Mouse (Mus musculus) CH12.LX (cell line): ENCODE results near the gene Ildr1. TPM values are rescaled to one million over a fixed set of nuclear protein-coding genes. Genes with fewer than 3 reads are reported as not detected.

ENCODE experiments used
- DNase-seq: peaks from one replicate; pipeline ENCODE4 v3.0.0-alpha.2; 2013; ENCODE audit errors: extremely low read depth
- H3K27ac ChIP-seq: 2 replicates; pipeline ENCODE4 v1.5.1; 2012; ENCODE audit warnings: low read depth, mild to moderate bottlenecking, control low read depth, moderate library complexity; ENCODE audit not compliant: insufficient read depth
- H3K27me3 ChIP-seq: replicated peaks from 2 replicates; pipeline ENCODE3; 2012; ENCODE audit warnings: inconsistent platforms
- H3K36me3 ChIP-seq, 2 experiments: replicated peaks in 1 of 2; 2 replicates each; pipeline versions ENCODE3 to v1.6.1; 2012; ENCODE audit warnings: inconsistent platforms in 1 of 2, low read length in 1 of 2, mild to moderate bottlenecking in 1 of 2, mixed read lengths in 1 of 2, moderate library complexity in 1 of 2; ENCODE audit not compliant: control insufficient read depth in 1 of 2, insufficient read depth in 1 of 2
- H3K4me1 ChIP-seq, 2 experiments: 2 replicates each; pipeline ENCODE4 v1.6.1; 2012; ENCODE audit warnings: inconsistent platforms in 1 of 2, moderate library complexity in 1 of 2; ENCODE audit not compliant: insufficient read depth in 2 of 2, control insufficient read depth in 1 of 2
- H3K4me2 ChIP-seq: 2 replicates; pipeline ENCODE4 v1.6.1; 2012; ENCODE audit warnings: low read depth, mild to moderate bottlenecking, control low read depth; ENCODE audit not compliant: poor library complexity, insufficient read depth, severe bottlenecking
- H3K4me3 ChIP-seq, 3 experiments: fragments of 150-350 bp in 1 of 3; sonication (generic) in 1 of 3; replicated peaks in 1 of 3; 2 replicates each; pipeline versions ENCODE3 to v1.5.1; 2011 to 2012; ENCODE audit warnings: low read depth in 2 of 3, low read length in 2 of 3, mild to moderate bottlenecking in 2 of 3, moderate library complexity in 2 of 3, control low read depth in 1 of 3, improper control_type of control experiment in 1 of 3, inconsistent platforms in 1 of 3, mixed read lengths in 1 of 3; ENCODE audit not compliant: poor library complexity in 1 of 3
- H3K79me2 ChIP-seq: replicated peaks from 2 replicates; pipeline ENCODE4 v1.6.1; 2012; ENCODE audit warnings: mild to moderate bottlenecking, moderate library complexity; ENCODE audit not compliant: control insufficient read depth, poor library complexity, insufficient read depth, severe bottlenecking; ENCODE audit errors: extremely low read depth
- H3K9ac ChIP-seq: 2 replicates; pipeline ENCODE4 v1.6.1; 2012; ENCODE audit warnings: low read depth, mild to moderate bottlenecking, control low read depth, moderate library complexity; ENCODE audit not compliant: insufficient read depth
- H3K9me3 ChIP-seq: replicated peaks from 2 replicates; pipeline ENCODE3; 2012; ENCODE audit warnings: low read length, inconsistent platforms, mixed read lengths
- BHLHE40 ChIP-seq: IDR thresholded peaks from 2 replicates; pipeline ENCODE4 v1.6.1; 2011; ENCODE audit warnings: mild to moderate bottlenecking, low read depth, low read length, improper control_type of control experiment
- CHD1 ChIP-seq: IDR thresholded peaks from 2 replicates; pipeline ENCODE4 v1.6.1; 2012; ENCODE audit warnings: low read depth, low read length, improper control_type of control experiment, inconsistent platforms
- E2F4 ChIP-seq: IDR thresholded peaks from 2 replicates; pipeline ENCODE4 v1.6.1; 2011; ENCODE audit warnings: low read depth, low read length, improper control_type of control experiment; ENCODE audit not compliant: insufficient replicate concordance
- ELF1 ChIP-seq: IDR thresholded peaks from 2 replicates; pipeline ENCODE4 v1.6.1; 2014; ENCODE audit warnings: low read depth, mild to moderate bottlenecking, inconsistent platforms, low read length, improper control_type of control experiment
- EP300 ChIP-seq: IDR thresholded peaks from 2 replicates; pipeline ENCODE4 v1.6.1; 2011; ENCODE audit warnings: low read length, improper control_type of control experiment
- ETS1 ChIP-seq: conservative IDR thresholded peaks from 2 replicates; pipeline ENCODE4 v1.6.1; 2012; ENCODE audit warnings: low read depth, mild to moderate bottlenecking, inconsistent platforms, low read length, improper control_type of control experiment, moderate library complexity
- HCFC1 ChIP-seq: IDR thresholded peaks from 2 replicates; pipeline ENCODE4 v1.6.1; 2012; ENCODE audit warnings: low read depth, mild to moderate bottlenecking, inconsistent platforms, low read length, improper control_type of control experiment
- IRF4 ChIP-seq: IDR thresholded peaks from 2 replicates; pipeline ENCODE4 v1.6.1; 2014; ENCODE audit warnings: low read depth, mild to moderate bottlenecking, inconsistent platforms, low read length, improper control_type of control experiment
- JUN ChIP-seq: IDR thresholded peaks from 2 replicates; pipeline ENCODE4 v1.6.1; 2011; ENCODE audit warnings: low read depth, mild to moderate bottlenecking, low read length, improper control_type of control experiment, moderate library complexity; ENCODE audit not compliant: insufficient read depth
- JUND ChIP-seq: conservative IDR thresholded peaks from 2 replicates; pipeline ENCODE4 v1.6.1; 2011; ENCODE audit warnings: low read depth, low read length, improper control_type of control experiment
- MAX ChIP-seq: IDR thresholded peaks from 2 replicates; pipeline ENCODE4 v1.6.1; 2011; ENCODE audit warnings: low read length, improper control_type of control experiment
- MEF2A ChIP-seq: IDR thresholded peaks from 2 replicates; pipeline ENCODE4 v1.6.1; 2014; ENCODE audit warnings: low read depth, mild to moderate bottlenecking, inconsistent platforms, low read length, improper control_type of control experiment, borderline replicate concordance
- MXI1 ChIP-seq: IDR thresholded peaks from 2 replicates; pipeline ENCODE4 v1.6.1; 2011; ENCODE audit warnings: mild to moderate bottlenecking, low read depth, low read length, improper control_type of control experiment
- NELFE ChIP-seq: IDR thresholded peaks from 2 replicates; pipeline ENCODE4 v1.6.1; 2011; ENCODE audit warnings: low read depth, low read length, improper control_type of control experiment
- POLR2A ChIP-seq: IDR thresholded peaks from 2 replicates; pipeline ENCODE4 v1.6.1; 2011; ENCODE audit warnings: low read depth, mild to moderate bottlenecking, improper control_type of control experiment, low read length
- RAD21 ChIP-seq: IDR thresholded peaks from 2 replicates; pipeline ENCODE4 v1.6.1; 2011; ENCODE audit warnings: low read depth, mild to moderate bottlenecking, low read length, improper control_type of control experiment, moderate library complexity
- RCOR1 ChIP-seq: conservative IDR thresholded peaks from 2 replicates; pipeline ENCODE4 v1.6.1; 2012; ENCODE audit warnings: low read depth, mild to moderate bottlenecking, inconsistent platforms, low read length, improper control_type of control experiment
- TBP ChIP-seq: conservative IDR thresholded peaks from 2 replicates; pipeline ENCODE4 v1.6.1; 2011; ENCODE audit warnings: low read depth, low read length, improper control_type of control experiment
- UBTF ChIP-seq: IDR thresholded peaks from 2 replicates; pipeline ENCODE4 v1.6.1; 2012; ENCODE audit warnings: low read depth, mild to moderate bottlenecking, inconsistent platforms, low read length, improper control_type of control experiment, moderate library complexity
- USF1 ChIP-seq: IDR thresholded peaks from 2 replicates; pipeline ENCODE4 v1.6.1; 2014; ENCODE audit warnings: low read depth, mild to moderate bottlenecking, inconsistent platforms, low read length, improper control_type of control experiment
- USF2 ChIP-seq: conservative IDR thresholded peaks from 2 replicates; pipeline ENCODE4 v1.6.1; 2011; ENCODE audit warnings: low read depth, low read length, improper control_type of control experiment
- ZC3H11A ChIP-seq: IDR thresholded peaks from 2 replicates; pipeline ENCODE4 v1.6.1; 2012; ENCODE audit warnings: low read depth, mild to moderate bottlenecking, inconsistent platforms, low read length, improper control_type of control experiment
- ZKSCAN1 ChIP-seq: IDR thresholded peaks from 2 replicates; pipeline ENCODE4 v1.6.1; 2012; ENCODE audit warnings: low read depth, inconsistent platforms, low read length, improper control_type of control experiment, borderline replicate concordance
- ZMIZ1 ChIP-seq: IDR thresholded peaks from 2 replicates; pipeline ENCODE4 v1.6.1; 2012; ENCODE audit warnings: low read depth, mild to moderate bottlenecking, inconsistent platforms, low read length, improper control_type of control experiment
- ZNF384 ChIP-seq: IDR thresholded peaks from 2 replicates; pipeline ENCODE4 v1.6.1; 2012; ENCODE audit warnings: low read depth, low read length, improper control_type of control experiment, inconsistent platforms
- dilution Hi-C: fragments of 300-500 bp; cut with MboI; formaldehyde crosslinking; loops from 2 replicates; pipeline ENCODE4 v1.14.3; 2020; ENCODE audit warnings: low sequenced_read_pairs; ENCODE audit not compliant: extremely low pct_unique_long_range_greater_than_20kb, extremely low pct_ligation_motif_present
- in situ Hi-C: fragments of 300-500 bp; cut with MboI; formaldehyde crosslinking; loops from 3 replicates; pipeline ENCODE4 v1.14.3; 2019; ENCODE audit warnings: low sequenced_read_pairs, low pct_ligation_motif_present, low pct_unique_long_range_greater_than_20kb, mixed read lengths
- polyA plus RNA-seq: library from polyadenylated mRNA; unstranded; fragments of >175 nt; gene quantifications from 2 replicates; pipeline ENCODE4 v1.2.1, GENCODE M21; 2012; ENCODE audit warnings: low read depth; ENCODE audit not compliant: insufficient read length
- total RNA-seq, 2 experiments: library from RNA; depleted of rRNA; stranded (reverse); fragments of 300-350 nt in 1 of 2; fragments of >200 nt in 1 of 2; gene quantifications; 2 replicates each; pipeline ENCODE4 v1.2.3; 2012 to 2014

Ildr1 gene
- total and polyA plus RNA-seq, 3 experiments = 0.34 to 0.81 (median 0.76) TPM

GRCm38 (mm10) chr16:36655199-36655598 lies 38.6 kb upstream of the Ildr1 start:
- in situ Hi-C loops = no loop called here
- H3K4me3 ChIP-seq = no peak overlapping the region
- no peak for DNase-seq
- dilution Hi-C loops = no loop called here
- H3K27me3 ChIP-seq = no peaks in the 10 kb centered on the region
- H3K9me3 ChIP-seq = peaks cover 7% of the 10 kb centered on the region
- H3K79me2 ChIP-seq = peaks cover 5% of the 10 kb centered on the region
- peaks cover 12 to 50% of the 10 kb centered on the region in 2 experiments for H3K4me1 ChIP-seq
- peaks cover 0 to 21% of the 10 kb centered on the region in 2 experiments for H3K36me3 ChIP-seq
- no peak for TF ChIP-seq ZNF384
- TF ChIP-seq UBTF = no peak
- TF ChIP-seq RCOR1 = no peak
- no peak for TF ChIP-seq NELFE
- no peak for TF ChIP-seq ETS1
- TF ChIP-seq POLR2A = no peak
- no peak for TF ChIP-seq MXI1
- TF ChIP-seq RAD21 = no peak
- no peak for TF ChIP-seq E2F4
- no peak for TF ChIP-seq BHLHE40
- no peak for TF ChIP-seq USF2
- no peak for TF ChIP-seq TBP
- H3K4me2 ChIP-seq = no peak overlapping the region
- no peak overlapping the region for H3K9ac ChIP-seq
- no peak overlapping the region for H3K27ac ChIP-seq

- Histone ChIP-seq H3K27ac (no peak overlapping the region), H3K4me1 (peaks cover 9 to 43% of the 10 kb centered on the region in 2 experiments)
Observed at GRCm38 (mm10) chr16:36655910-36656309, 37.9 kb upstream of the Ildr1 start.

GRCm38 (mm10) chr16:36661330-36661729 lies 32.4 kb upstream of the Ildr1 start:
- peaks cover 0 to 14% of the 10 kb centered on the region in 2 experiments for H3K36me3 ChIP-seq
- DNase-seq = no peak
- H3K4me3 ChIP-seq = no peak overlapping the region
- H3K9ac ChIP-seq = no peak overlapping the region
- in situ Hi-C loops (no loop called here), dilution Hi-C loops (no loop called here)
- no peaks in the 10 kb centered on the region for H3K27me3 ChIP-seq
- peaks cover 16 to 59% of the 10 kb centered on the region in 2 experiments for H3K4me1 ChIP-seq
- peaks cover 13% of the 10 kb centered on the region for H3K79me2 ChIP-seq
- no peaks in the 10 kb centered on the region for H3K9me3 ChIP-seq
- H3K4me2 ChIP-seq = peak overlapping the region; percentile 31; the same call in 1 of the 2 replicates
- no peak overlapping the region for H3K27ac ChIP-seq
- TF ChIP-seq USF2 (no peak), ELF1 (no peak), BHLHE40 (no peak), IRF4 (0 out of 2 replicates have a peak, but pooled peaks have one; percentile 41), JUND (peak; percentile 74; the same call in 1 of the 2 replicates), HCFC1 (no peak), UBTF (no peak), JUN (peak; percentile 91), ZC3H11A (no peak), POLR2A (no peak), MEF2A (0 out of 2 replicates have a peak, but pooled peaks have one; percentile 4), ZKSCAN1 (no peak), ZNF384 (no peak), CHD1 (no peak), USF1 (no peak), MAX (no peak), EP300 (peak; percentile 49), ZMIZ1 (no peak), ETS1 (peak; percentile 31; the same call in 1 of the 2 replicates)

More at GRCm38 (mm10) chr16:36655910-36656309, 37.9 kb upstream of the Ildr1 start:
- H3K79me2 ChIP-seq = peaks cover 5% of the 10 kb centered on the region
- in situ Hi-C loops (no loop called here), dilution Hi-C loops (no loop called here)
- H3K36me3 ChIP-seq = peaks cover 0 to 25% of the 10 kb centered on the region in 2 experiments
- peak; percentile 10; the same call in 1 of the 2 replicates for TF ChIP-seq ETS1
- no peak for TF ChIP-seq HCFC1
- no peak overlapping the region for H3K9ac ChIP-seq
- no peaks in the 10 kb centered on the region for H3K27me3 ChIP-seq
- no peak for DNase-seq
- peaks cover 7% of the 10 kb centered on the region for H3K9me3 ChIP-seq
- no peak overlapping the region for H3K4me2 ChIP-seq
- H3K4me3 ChIP-seq = no peak overlapping the region
